Mouse (Mus musculus) c-Kit-positive CD71-positive TER-119-negative erythroid progenitor cells, embryonic 14.5 days (primary cell): Measurements from ENCODE around the gene Hk1.
A peak's percentile ranks its signal among the peaks of the same experiment; 100 is the strongest.

Experiments
- DNase-seq: peaks from one replicate; pipeline ENCODE4 v3.0.0-alpha.2; 2013; ENCODE audit warnings: low read depth

Hk1 gene

DNA sequence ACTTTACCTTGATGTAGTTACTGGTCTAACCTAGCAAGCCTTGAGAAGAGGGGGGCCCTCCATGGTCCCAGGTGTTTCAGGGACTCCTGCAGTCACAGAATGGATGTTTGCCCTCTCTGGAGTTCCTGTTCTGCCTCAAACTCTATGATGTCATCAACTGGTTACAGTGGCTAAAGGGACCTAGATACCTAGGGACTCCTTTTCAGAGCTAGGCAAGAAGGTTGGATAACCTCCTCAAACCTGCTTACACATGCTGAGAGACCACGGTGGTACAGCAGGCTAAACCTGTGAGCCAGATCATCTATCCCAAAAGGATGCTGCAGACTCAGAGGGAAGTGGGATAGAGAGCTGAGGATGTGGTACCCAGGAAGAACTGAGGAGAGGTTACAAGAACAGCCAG, at the start of gene Hk1:
Hk1 (minus strand) TSS at position 101 of the 400 bp plus-strand sequence.
- DNase-seq, result no peak

DNA sequence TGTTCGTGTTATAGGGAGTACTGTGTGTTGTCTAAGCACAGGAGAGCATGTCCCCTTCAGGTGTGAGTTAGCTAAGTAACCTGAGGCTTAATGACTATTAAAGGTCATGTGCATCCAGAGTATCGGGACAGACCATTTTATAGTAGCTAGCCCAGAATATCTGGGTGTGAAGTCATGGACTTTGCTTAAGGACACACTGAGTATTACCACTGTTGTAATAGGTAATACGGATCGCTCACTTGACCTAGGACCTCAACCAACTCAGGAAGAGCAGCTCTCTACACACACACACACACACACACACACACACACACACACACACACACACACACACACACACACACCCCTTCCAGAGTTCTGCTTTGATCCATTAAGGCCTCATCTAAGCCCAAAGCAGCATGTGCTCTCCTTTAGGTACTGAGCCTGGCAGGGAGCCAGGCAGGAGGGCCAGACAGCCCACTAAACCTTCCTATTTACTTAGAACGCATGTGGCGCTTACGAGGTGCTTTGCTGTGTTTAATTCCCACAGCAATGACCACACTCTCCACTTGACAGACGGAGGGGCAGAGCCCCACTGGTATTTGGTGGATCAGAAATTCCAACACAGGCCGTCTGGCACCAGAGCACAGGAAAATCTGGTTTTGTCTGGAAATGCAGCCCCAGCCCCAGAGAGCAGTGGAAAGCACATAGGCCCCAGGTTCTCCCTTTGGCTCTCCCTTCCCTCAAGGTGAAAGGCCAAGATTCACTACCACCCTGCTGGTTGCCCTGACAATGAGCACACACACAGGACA, 45.6 kb upstream of the Hk1 start:
- no peak for DNase-seq

DNA sequence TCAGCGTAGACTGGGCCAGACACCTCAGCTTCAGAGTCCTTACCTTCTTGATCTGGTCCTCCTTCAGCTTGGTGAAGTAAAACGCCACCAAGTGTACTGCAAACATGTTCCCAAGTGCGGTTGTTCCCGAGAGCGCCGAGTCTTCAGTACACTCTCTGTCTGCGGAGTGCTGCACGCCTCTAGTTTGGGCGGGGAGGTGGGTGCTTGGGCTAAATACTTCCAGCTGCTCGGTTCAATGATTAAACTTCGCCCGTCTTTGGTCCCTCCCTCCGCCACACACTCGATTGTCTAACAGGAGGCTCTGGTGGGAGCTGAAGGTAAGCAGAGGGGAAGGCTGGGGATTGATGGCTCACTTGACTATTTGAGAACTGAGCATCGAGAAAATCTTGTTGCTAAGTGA, 42.5 kb upstream of the Hk1 start, which contains the start of gene Hkdc1:
Hkdc1 (minus strand) TSS at position 237 of the 400 bp plus-strand sequence.
- DNase-seq, result no peak

DNA sequence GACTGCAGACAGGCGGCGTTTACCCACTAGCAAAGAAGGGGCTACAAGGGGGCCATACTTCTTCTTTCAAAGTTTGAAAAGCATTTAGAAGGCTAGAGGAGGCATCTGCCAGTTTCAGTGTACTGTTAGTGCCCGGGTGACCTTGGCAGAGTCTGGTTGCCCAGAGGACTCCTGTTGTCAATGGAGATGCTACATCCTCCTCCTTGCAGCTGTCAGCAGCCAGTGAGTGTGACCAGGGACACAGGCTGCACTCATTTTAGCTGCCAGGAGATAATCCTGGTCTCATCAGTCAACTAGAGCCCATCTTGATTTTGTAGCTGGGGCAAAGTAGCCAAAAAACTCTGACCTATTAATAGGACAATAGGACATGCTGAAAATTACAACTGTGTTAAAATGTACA, 41.4 kb upstream of the Hk1 start:
- no peak for DNase-seq

DNA sequence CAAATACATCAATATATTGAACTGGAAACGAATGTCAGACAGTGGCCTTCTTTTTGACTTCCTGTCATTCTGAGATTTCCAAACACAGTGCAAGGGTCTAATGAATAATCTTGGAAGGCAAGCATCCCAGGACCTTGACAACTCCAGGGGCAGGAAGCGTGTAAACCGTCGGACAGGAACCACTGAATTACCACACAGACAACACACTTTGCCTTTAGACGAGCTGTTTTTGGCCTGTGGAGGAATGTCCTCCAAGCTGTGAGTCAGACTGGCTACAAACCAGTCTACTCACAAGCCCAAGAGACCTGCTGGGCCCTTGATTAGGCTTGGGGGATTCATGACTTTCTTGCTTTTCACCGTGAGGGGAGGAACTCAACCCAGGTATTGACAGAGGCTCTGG, 40.7 kb upstream of the Hk1 start:
- no peak for DNase-seq

DNA sequence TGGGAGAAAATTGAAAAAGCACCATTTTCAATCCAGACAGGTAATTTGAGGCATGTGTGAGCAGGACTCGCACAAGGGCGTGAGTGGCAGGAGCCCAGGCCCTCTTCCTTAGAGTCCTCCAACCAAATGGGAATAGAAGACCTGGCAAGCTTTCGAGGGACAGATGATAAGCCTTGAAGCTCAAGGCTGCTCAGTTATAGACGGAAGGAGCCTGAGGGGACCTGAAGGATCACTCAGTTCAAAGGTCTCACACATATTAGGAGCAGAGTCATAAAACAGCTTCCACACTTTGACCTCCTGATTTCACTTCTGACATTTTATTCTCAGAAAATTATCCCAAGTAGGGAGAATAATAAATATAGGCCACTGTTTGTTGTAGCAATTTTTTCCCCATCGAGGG, 39.7 kb upstream of the Hk1 start:
- no peak for DNase-seq

DNA sequence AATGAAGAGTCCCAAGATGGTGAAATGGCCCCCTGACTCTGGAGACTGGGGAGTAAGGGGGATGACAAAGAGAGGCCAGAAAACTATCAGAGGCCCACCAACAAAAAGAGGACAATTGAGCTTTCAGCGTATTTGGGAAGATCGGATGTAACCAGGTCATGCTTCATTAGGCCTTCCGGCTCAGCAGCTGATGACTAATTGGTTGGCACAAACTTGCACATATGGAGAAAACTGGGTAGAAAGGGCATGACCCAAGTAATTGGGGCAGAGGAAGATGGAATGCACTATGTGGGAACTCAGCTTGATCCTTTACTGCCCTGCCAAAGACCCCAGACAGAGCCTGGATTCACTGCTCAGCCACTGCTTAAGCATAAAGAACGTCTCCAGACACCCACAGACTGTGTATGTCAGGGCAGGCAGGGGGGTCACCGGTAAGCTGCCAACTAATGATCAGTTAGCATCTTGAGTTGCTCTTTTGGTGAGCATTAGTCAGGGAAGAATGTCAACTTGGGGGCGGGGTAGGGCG, 39.2 kb upstream of the Hk1 start:
- no peak for DNase-seq

DNA sequence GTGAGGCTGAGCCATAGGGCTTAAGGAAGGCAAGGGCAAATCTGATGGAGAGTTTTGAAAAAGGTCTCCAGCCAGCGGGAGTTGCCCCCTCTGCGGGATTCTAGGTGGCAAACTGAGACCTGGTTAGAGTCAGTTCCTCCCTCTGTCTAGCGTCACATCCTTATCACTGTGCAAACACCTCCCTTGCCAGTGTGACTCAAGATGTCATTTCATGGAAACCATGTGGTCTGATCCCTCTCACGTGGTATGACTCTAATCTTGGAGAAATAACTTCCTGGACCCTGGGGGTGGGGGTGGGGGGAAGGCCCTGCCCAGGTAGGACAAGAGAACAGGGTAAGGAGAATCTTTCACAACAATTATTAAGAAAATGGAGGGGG, 33.9 kb upstream of the Hk1 start:
- peak; percentile 34 for DNase-seq

DNA sequence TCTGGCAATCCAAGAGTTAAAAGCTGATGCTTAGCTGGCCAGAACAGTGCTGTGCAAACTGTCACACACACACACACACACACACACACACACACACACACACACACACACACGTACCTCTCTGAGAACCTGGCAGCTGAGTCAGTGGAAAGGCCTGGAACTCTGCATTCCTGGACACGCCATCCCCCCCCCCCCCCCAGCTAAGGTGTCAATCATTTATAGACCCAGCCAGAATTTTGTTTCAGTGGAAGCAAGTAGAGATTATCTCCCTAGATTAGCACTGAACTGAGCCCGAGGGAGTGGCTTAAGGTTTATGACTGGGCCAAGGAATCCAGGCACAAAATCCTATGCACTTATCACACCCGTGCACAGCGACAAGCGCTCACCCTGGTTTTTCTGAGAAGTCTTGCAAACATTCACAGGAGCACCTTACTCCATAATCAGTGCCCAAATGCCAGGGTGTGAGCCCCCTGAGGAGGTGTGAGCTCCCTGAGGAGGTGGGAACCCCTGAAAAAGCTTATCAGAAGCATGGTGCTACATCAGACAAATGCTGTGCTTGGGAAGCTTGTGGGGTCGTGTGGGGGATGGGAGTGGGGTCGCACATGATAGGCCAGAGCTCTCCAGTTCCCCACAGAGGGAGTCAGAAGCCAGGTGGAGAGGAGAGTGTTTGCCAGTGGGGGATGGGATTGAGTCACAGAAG, 33.3 kb upstream of the Hk1 start:
- DNase-seq, result peak; percentile 49

DNA sequence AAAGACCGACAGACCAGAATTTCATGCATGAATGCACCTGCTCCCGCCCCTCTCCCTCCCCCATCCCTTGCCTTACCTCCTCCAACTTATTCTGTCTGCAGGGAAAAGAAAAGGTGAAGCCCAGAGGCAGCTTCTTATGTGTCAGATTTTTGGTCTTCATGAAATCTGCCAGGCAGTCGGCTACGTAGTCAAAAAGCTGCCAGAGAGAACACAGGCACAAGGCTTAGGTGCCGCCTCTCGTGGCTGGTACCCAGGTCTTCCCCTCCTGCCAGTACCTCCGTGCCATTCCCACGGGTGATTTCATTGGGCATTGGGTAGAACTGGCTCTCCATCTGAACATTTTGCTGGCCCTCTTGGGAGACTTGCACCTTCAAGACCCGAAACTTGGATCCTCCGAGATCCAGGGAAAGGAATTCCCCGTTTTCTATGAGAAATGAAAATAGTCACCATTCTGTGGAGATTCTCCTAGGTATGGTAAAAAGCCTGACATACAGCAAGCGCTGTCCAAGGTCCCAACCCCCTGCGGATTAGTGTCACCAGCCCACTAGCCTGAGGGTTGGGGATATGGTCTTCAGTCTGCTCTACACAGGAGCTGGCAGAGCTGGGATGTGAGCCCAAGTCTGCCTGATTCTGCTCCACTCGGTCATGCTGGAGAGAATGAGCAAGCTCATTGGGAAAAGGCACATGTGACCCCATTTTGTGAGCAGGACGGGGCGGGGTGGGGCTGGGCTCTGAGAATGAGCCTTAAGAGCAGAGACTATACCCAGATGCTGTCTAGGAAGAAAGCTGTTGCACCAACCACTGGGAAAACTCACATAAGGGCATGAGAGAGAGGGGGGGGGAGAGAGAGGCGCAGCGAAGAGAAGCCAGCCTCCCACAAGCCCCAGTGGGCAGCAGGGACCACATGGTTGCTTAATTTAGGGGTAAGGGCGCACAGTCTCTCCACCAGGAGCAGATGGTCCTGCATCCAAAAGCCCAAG, 32.0 kb upstream of the Hk1 start:
- DNase-seq, result no peak

DNA sequence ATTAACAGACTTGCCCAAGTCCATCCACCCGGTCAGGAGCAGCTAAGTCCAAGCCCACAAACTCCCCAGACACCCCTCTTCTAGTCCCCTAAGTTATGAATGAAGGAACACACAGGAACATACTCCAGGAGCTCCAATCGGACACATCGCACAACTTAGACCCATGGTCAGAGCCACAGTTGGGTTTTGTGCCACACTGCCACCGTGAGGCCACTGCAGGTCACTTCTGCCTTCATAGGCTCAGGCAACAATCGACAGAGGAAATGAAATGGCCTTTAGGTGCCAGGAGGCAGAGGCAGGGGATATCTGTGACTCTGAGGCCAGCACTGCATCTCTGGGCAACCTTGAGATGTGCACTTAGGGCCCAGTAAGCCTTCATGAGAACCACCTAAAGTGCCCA, 31.2 kb upstream of the Hk1 start:
- DNase-seq, result peak; percentile 49

DNA sequence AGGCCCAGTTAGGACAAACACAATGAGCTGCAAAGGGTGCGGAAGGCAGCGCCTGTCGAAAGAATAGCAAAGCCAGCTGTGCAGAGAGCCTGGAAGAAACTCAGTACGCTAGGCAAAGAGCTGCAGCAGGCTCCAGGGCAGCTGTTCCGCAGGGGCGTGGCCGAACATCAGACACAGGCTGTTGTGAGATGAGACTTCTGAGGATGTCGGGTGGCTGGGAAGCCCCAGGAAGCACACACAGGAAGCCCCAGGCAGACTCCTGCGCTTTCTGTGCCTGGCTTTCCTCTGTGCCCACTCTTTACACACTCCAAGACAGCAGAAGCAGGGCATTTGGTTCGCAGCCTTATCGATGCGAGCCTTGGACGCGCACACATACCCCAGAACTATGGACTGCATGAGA, 25.2 kb upstream of the Hk1 start:
- DNase-seq, result no peak

DNA sequence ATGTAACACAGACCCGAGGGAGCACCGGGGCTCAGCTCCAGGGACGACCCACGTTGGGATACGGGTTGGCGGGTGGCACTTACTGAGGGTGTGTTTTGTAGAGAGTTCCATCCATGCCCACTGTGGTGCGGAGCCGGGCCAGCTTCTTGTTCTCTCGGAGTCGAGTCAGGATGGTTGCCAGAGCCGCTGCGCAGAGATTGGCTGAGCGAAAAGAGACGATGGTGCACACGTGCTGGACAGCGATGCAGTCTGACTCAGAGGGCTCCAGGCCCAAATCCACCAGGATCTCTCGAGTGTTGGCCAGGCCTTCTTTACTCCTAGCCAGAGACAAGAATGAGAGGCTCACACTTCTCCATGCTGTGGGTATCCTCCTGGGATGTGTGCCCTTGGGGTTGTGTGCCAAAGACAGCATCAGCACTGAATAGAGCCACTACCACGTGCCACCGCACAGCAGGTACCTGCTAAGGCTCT, 22.0 kb upstream of the Hk1 start:
- no peak for DNase-seq

DNA sequence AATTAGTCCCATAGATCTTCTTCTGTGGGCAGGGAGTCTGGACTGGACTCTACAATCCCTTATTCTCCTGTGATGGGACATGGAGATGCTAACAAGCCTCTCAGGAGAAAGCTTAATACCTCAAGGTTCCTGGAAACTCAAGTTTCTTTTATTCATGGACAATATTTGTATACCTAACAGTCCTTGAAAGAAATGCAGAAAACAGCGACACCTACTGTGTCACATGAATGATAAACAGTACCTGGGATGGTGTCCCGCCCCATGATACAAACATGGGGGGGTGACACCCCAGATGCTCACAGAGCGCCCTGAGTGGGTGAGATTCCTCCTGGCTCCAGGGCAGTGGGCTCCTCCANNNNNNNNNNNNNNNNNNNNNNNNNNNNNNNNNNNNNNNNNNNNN, 3.3 kb upstream of the Hk1 start:
- no peak for DNase-seq

DNA sequence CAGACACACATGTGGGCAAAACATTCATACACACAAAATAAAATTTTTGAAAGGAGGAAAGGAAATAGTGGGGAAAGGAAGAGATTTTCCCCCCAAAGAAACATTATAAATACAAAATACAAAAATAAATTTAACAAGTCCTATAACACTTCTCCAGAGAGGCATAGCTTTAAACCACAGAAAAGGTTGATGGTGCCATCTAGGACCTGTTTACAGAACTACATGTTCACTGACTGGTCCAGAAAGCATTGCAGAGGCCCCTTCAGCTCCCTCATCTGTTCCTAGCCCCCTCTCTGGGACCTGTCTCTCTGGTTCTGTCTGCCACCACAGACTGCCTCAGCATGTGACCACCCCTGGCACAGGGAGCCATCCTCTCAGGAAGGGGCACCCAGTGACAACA, 1.2 kb upstream of the Hk1 start:
- DNase-seq, result peak; percentile 10

DNA sequence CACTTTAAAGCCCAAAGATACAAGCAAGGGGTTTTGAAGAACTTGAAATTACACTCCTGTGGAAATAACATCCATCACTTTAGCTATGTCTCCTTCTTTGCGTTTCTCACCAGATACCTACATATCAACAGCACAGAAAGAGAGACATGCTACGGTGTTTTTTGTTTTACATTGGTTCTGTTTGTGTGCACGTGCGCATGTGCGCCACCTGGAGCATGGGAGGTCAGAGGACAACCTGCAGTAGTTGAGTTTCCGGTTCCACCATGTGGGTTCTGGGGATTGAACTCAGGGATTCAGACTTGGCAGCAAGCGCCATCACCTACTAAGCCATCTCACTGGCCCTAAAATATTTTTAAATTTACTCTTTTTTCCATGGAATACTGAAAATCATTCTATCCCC, 20.9 kb downstream of the Hk1 start:
- no peak for DNase-seq

DNA sequence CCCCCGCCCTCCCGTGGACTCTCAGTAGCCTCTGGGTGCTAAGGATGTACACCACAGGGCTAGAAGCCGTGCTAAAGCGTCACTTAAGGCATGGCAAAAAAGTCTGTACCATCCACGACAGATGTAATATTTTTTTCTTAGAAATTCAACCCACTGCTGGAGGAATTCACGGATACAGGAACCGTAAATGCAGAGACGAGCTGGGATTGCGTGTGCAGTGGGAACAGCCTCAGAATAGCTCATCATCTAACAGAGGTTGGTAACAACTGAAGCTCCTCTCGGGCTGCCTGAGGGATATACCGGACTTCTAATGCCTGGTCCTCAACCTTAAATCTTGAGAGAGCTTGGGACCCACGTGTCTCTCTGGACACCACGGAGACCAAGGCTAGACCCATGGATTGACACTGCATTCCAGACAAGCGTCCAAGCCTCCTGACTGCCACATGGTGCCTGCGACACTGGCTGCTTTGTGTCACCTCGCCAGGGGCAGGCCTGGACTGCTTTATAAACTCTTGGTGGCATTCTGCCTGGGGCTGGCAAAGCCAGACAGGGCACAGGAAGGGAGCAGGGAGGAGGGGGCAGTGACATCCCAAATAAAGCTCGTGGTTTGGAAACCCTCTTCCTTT, 23.5 kb downstream of the Hk1 start:
- no peak for DNase-seq

DNA sequence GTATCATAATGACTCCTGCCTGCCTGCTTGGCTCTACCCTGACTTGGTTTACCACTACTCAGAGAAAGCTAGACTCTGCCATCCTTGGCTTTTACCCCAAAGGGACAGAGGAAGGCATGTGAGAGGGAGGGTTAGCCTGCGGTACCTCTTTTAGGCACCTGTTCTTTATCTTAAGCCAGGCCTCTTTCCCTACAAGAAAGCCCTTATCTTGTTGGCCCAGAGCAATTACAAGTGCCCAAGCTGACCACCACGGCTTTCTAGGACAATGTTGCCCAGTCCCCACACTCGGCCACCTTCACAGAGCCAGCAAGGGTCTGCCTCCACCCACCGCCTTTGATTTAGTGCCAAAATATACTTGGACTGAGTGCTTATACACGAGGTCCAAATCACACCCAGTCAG, 34.6 kb downstream of the Hk1 start:
- no peak for DNase-seq

DNA sequence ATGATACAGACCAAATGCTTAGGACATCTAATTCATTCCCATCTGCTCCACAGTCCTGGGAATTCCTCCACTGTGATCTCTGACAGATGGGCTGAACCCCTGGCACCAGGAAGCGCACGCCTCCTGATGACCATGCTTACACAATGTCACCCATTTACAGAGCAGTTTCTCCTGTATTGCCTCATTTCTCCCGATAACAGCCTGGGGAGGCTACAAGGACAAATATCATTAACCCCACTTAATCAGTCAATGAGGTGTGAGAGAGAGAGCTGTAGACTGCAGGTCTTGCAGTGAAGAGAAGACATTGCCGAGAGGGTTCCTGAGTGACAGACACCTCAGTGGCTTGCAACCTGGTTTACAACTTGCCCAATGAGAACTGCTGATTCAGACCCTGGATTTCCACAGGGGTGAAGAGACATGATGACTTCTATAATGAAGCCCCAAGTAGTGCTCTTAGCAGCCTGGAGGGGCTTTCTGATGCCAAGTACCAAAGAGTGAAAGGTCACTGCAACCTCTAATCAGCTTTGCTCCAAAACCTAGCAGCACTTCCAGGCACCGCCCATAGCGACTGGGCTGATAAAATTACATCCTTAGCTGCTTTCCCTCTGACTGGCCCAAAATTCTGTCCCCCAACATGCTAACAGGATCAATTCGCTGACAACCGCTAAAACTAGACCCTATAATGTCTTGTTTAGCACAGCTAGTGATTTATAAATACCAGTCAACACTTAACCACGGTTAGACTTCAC, 35.5 kb downstream of the Hk1 start:
- DNase-seq, result no peak

DNA sequence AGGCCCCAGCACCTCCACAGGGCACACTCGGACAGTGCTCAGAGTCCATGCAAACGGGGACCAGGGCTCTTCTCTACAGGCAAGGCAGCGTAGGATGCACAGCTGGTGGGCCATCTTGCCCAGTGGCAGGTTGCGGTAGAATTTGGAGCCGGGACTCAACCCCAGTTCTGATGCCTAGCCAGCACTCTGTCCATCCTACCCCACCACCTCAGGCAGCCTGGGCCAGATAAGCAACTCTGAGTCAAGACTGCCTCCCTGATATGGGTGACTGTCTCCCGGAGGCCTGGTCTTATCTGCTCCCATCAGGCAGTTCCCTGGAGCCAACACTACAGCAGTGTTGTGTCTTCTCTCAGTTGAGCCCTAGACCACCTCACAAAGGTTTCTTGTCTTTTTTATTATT, 37.2 kb downstream of the Hk1 start:
- no peak for DNase-seq

DNA sequence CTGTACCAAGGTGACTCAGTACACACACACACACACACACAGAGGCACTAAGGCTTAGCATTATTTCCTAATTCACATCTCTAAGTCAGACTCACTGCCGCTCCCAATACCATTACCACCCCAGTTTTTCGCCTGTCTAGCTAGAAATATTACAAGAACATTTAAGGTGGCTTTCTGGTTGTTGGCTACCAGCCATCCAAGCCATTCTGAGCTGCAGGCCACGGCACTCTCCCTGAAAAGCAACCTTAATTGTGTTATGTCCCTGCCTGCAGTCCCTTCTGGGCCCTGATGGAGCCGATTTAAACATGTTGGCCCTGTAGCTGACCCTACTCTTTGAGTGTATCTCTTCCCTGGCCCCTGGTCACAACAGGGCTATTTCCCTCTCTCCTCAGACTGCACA, 37.8 kb downstream of the Hk1 start:
- DNase-seq, result no peak
